Mouse (Mus musculus) small intestine, adult 2 months (tissue): Measurements from ENCODE around the gene Cdk15.

Experiments
- CTCF ChIP-seq: fragments of 200-500 bp; IDR thresholded peaks from 2 replicates; pipeline ENCODE4 v1.5.1; 2012; ENCODE audit warnings: low read depth, mild to moderate bottlenecking, control low read depth, inconsistent platforms, low read length, moderate library complexity, mixed read lengths; ENCODE audit not compliant: insufficient replicate concordance, insufficient read length; ENCODE audit errors: extremely low read depth
- POLR2A ChIP-seq: fragments of 200-500 bp; IDR thresholded peaks from 2 replicates; pipeline ENCODE4 v1.6.1; 2012; ENCODE audit warnings: low read depth, mild to moderate bottlenecking, control low read depth, inconsistent platforms, low read length, moderate library complexity

GRCm38 (mm10) chr1:59360834-59361233, 104.1 kb downstream of the Cdk15 start:
- no peak for TF ChIP-seq POLR2A
- TF ChIP-seq CTCF = no peak
